Mouse (Mus musculus) layer of hippocampus, postnatal 25 days (tissue): Measurements from ENCODE around the gene Nsmce1. TPM values are rescaled to one million over a fixed set of nuclear protein-coding genes. Genes with fewer than 3 reads are reported as not detected.
"Not testable (repeated sequence)": the region's sequence is repeated elsewhere in the genome, so short reads cannot be mapped to it uniquely, and the experiment has no call there.

Source experiments
- DNase-seq, 2 experiments: peaks; one replicate each; pipeline ENCODE4 v3.0.0; 2022; ENCODE audit warnings: mixed read lengths in 2 of 2, low spot score in 1 of 2; ENCODE audit errors: extremely low spot score in 1 of 2
- total RNA-seq, 2 experiments: library from RNA; stranded (reverse); gene quantifications; 2 replicates each; pipeline ENCODE4 v1.2.3; 2021

Nsmce1 gene
- total RNA-seq, 2 experiments from 2014 or later, result 16.6 to 18.1 TPM

- peak in 1 of 2 experiments; percentile 16 for DNase-seq
Measured at GRCm38 (mm10) chr7:125444076-125444463, 47.3 kb downstream of the Nsmce1 start.

- no peak for DNase-seq
Measured at GRCm38 (mm10) chr7:125442323-125442722, 49.1 kb downstream of the Nsmce1 start.

- no peak for DNase-seq
Measured at GRCm38 (mm10) chr7:125434666-125435290, 56.6 kb downstream of the Nsmce1 start.

- DNase-seq, result no peak
Measured at GRCm38 (mm10) chr7:125433874-125434273, 57.5 kb downstream of the Nsmce1 start.

GRCm38 (mm10) chr7:125430170-125430842, 61.1 kb downstream of the Nsmce1 start:
- DNase-seq, result no peak

- DNase-seq, result not testable (repeated sequence)
Measured at GRCm38 (mm10) chr7:125428816-125429500, 62.4 kb downstream of the Nsmce1 start.

GRCm38 (mm10) chr7:125428381-125428780, 63.0 kb downstream of the Nsmce1 start:
- no peak for DNase-seq

GRCm38 (mm10) chr7:125427492-125428090, 63.8 kb downstream of the Nsmce1 start:
- DNase-seq, result peak in 1 of 2 experiments; percentile 20

GRCm38 (mm10) chr7:125423056-125423455, 68.3 kb downstream of the Nsmce1 start:
- no peak for DNase-seq

- no peak for DNase-seq
Measured at GRCm38 (mm10) chr7:125421911-125422310, 69.5 kb downstream of the Nsmce1 start.

GRCm38 (mm10) chr7:125420190-125420589, 71.2 kb downstream of the Nsmce1 start:
- DNase-seq, result peak in 1 of 2 experiments; percentile 44

GRCm38 (mm10) chr7:125418413-125418812, 73.0 kb downstream of the Nsmce1 start:
- DNase-seq, result no peak

Other genes with a start within 250 kb of the Nsmce1 start
- gene Kdm8, start 46.9 kb downstream of the Nsmce1 start, total RNA-seq, result 1 to 10 TPM; 3.9 to 5.6 TPM
- gene Il4ra, start 60.5 kb upstream of the Nsmce1 start, total RNA-seq, result 1 to 10 TPM; 3.7 to 4.6 TPM
- gene Il21r, start 111.8 kb upstream of the Nsmce1 start, total RNA-seq, result 1 to 10 TPM in 1 of 2 experiments, under 1 TPM in 1; 0.89 to 1.1 TPM
- 100 to 1,000 TPM; 108 to 112 TPM for gene Gtf3c1, start 216.2 kb upstream of the Nsmce1 start, total RNA-seq
- 10 to 100 TPM; 27.1 to 29.4 TPM for gene D430042O09Rik, start 216.3 kb upstream of the Nsmce1 start, total RNA-seq